In the genomic region with DNA sequence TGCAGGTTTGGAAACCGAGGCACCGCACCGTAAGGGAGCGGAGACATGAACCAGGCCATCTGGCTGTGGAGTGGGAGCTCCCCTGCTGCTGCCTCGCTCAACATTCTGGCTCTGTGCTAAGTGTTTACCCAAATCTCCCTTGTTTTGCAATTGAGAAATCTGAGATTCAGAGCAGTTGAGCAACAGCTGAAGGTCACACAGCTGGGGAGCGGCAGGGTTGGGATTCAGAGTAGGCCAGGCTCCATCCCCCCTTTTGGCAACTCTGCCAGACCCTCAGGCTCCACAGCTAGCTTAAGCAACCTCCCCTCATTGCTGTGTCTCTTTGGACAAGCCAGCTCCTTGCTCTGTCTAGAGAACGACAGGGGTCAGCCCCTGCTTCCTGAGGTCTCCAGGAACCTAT, we compare ENCODE assay signal across 11 mouse cellular contexts. TPM values are rescaled to one million over a fixed set of nuclear protein-coding genes. Genes with fewer than 3 reads are reported as not detected.
DNase-seq lines count a peak whose midpoint lies in the region; ATAC-seq and TF ChIP-seq lines count a peak whose summit lies in the region.
"Had no signal": no experiment of that assay in that cellular context is flagged by ENCODE, and none has a peak within 500 bp of the region (broad histone marks: within the 10 kb centered on the region; RNA-seq: fewer than 3 reads in every experiment).

No protein-coding gene starts in this region.

- H3K36me3 ChIP-seq in midbrain, postnatal 0 days (ENCODE audit: insufficient read depth, low read length): no peaks in the 10 kb centered on the region
- H3K36me3 ChIP-seq in midbrain, embryonic 13.5 days: no peaks in the 10 kb centered on the region
- H3K36me3 ChIP-seq in heart, embryonic 10.5 days: no peaks in the 10 kb centered on the region
- H3K36me3 ChIP-seq in stomach, embryonic 16.5 days (ENCODE audit: control insufficient read depth, insufficient read depth, low read length): no peaks in the 10 kb centered on the region
- H3K36me3 ChIP-seq in forebrain, embryonic 14.5 days (ENCODE audit: control insufficient read depth, insufficient read depth, low read length): no peaks in the 10 kb centered on the region
- H3K36me3 ChIP-seq: heart, embryonic 15.5 days had no signal

- 69% methylated on average over 7 of the region's 7 CpGs for WGBS in midbrain, postnatal 0 days
- 79% methylated on average over 7 of the region's 7 CpGs for WGBS in midbrain, embryonic 13.5 days
- 65% methylated on average over 7 of the region's 7 CpGs for WGBS in heart, embryonic 10.5 days
- WGBS in stomach, embryonic 16.5 days: 49% methylated on average over 7 of the region's 7 CpGs
- WGBS in forebrain, embryonic 14.5 days: 81% methylated on average over 7 of the region's 7 CpGs

- H3K4me1 ChIP-seq in midbrain, postnatal 0 days (ENCODE audit: insufficient read depth, low read length): no peaks in the 10 kb centered on the region
- peaks cover 1% of the 10 kb centered on the region for H3K4me1 ChIP-seq in midbrain, embryonic 13.5 days (replicated peaks)
- peaks cover 46% of the 10 kb centered on the region for H3K4me1 ChIP-seq in heart, embryonic 10.5 days
- H3K4me1 ChIP-seq in stomach, embryonic 16.5 days (ENCODE audit: control insufficient read depth, insufficient read depth, low read length): peaks cover 14% of the 10 kb centered on the region
- no peaks in the 10 kb centered on the region for H3K4me1 ChIP-seq in forebrain, embryonic 14.5 days (ENCODE audit: control insufficient read depth, insufficient read depth, low read length)

- no peak for TF ChIP-seq CTCF in midbrain, postnatal 0 days (IDR thresholded peaks at IDR 0.05)

- no peak overlapping the region for H3K4me2 ChIP-seq in midbrain, postnatal 0 days (ENCODE audit: low read depth, low read length, poor library complexity, severe bottlenecking)
- H3K4me2 ChIP-seq in midbrain, embryonic 13.5 days (replicated peaks): no peak overlapping the region
- no peak overlapping the region for H3K4me2 ChIP-seq in stomach, embryonic 16.5 days (ENCODE audit: low read depth, low read length)
- no peak overlapping the region for H3K4me2 ChIP-seq in forebrain, embryonic 14.5 days (ENCODE audit: low read length)
- H3K4me2 ChIP-seq: heart, embryonic 15.5 days had no signal

- no peak overlapping the region for H3K9ac ChIP-seq in midbrain, postnatal 0 days (replicated peaks; ENCODE audit: low read length, poor library complexity, severe bottlenecking)
- H3K9ac ChIP-seq in midbrain, embryonic 13.5 days (replicated peaks): no peak overlapping the region
- H3K9ac ChIP-seq in stomach, embryonic 16.5 days (ENCODE audit: low read length): no peak overlapping the region
- no peak overlapping the region for H3K9ac ChIP-seq in forebrain, embryonic 14.5 days (ENCODE audit: low read length)
- H3K9ac ChIP-seq: heart, embryonic 15.5 days had no signal

- peak; percentile 69 for DNase-seq in embryo, embryonic 10 days (ENCODE audit: low spot score)
- DNase-seq in embryo, embryonic 9.5 days (ENCODE audit: extremely low spot score): no peak
- peak; percentile 18 for DNase-seq in midbrain, postnatal 0 days (ENCODE audit: low spot score)
- peak; percentile 71 for DNase-seq in heart, embryonic 10.5 days (ENCODE audit: low spot score)
- no peak for DNase-seq in forebrain, embryonic 14.5 days (ENCODE audit: low spot score)
- DNase-seq: right cerebral cortex, adult 18-20 months had no signal

- ATAC-seq in midbrain, postnatal 0 days (ENCODE audit: low FRiP score): no peak
- no peak for ATAC-seq in midbrain, embryonic 13.5 days
- peak; percentile 26; the same call in 1 of the 2 replicates for ATAC-seq in stomach, embryonic 16.5 days (ENCODE audit: insufficient read depth, low FRiP score)
- no peak for ATAC-seq in forebrain, embryonic 14.5 days
- no peak for ATAC-seq in inflammation-experienced regulatory T-cells, adult 6 months

- H3K9me3 ChIP-seq in midbrain, postnatal 0 days (ENCODE audit: low read length): no peaks in the 10 kb centered on the region
- H3K9me3 ChIP-seq in midbrain, embryonic 13.5 days: no peaks in the 10 kb centered on the region
- no peaks in the 10 kb centered on the region for H3K9me3 ChIP-seq in heart, embryonic 10.5 days
- H3K9me3 ChIP-seq in stomach, embryonic 16.5 days (replicated peaks; ENCODE audit: control insufficient read depth, low read length): no peaks in the 10 kb centered on the region
- H3K9me3 ChIP-seq in forebrain, embryonic 14.5 days (replicated peaks; ENCODE audit: control insufficient read depth, low read length): no peaks in the 10 kb centered on the region
- H3K9me3 ChIP-seq: heart, embryonic 15.5 days had no signal

- H3K27ac ChIP-seq in midbrain, postnatal 0 days (ENCODE audit: low read depth, low read length): no peak overlapping the region
- H3K27ac ChIP-seq in midbrain, embryonic 13.5 days: no peak overlapping the region
- H3K27ac ChIP-seq in heart, embryonic 10.5 days: 0 out of 2 replicates have a peak overlapping the region, but pooled peaks have one; percentile 67
- peak overlapping the region; percentile 38; the same call in 1 of the 2 replicates for H3K27ac ChIP-seq in stomach, embryonic 16.5 days (ENCODE audit: low read length)
- no peak overlapping the region for H3K27ac ChIP-seq in forebrain, embryonic 14.5 days (ENCODE audit: low read depth, low read length)
- H3K27ac ChIP-seq: heart, embryonic 15.5 days had no signal

- H3K4me3 ChIP-seq in midbrain, postnatal 0 days (ENCODE audit: low read depth, low read length): no peak overlapping the region
- H3K4me3 ChIP-seq in midbrain, embryonic 13.5 days (replicated peaks): no peak overlapping the region
- no peak overlapping the region for H3K4me3 ChIP-seq in heart, embryonic 10.5 days
- H3K4me3 ChIP-seq in stomach, embryonic 16.5 days (replicated peaks; ENCODE audit: low read length): no peak overlapping the region
- H3K4me3 ChIP-seq in forebrain, embryonic 14.5 days (ENCODE audit: low read depth, low read length): no peak overlapping the region
- H3K4me3 ChIP-seq: heart, embryonic 15.5 days had no signal

- no peaks in the 10 kb centered on the region for H3K27me3 ChIP-seq in midbrain, postnatal 0 days (ENCODE audit: insufficient read depth, low read length)
- H3K27me3 ChIP-seq in midbrain, embryonic 13.5 days: no peaks in the 10 kb centered on the region
- H3K27me3 ChIP-seq in heart, embryonic 10.5 days (ENCODE audit: insufficient read depth, poor library complexity, severe bottlenecking): no peaks in the 10 kb centered on the region
- H3K27me3 ChIP-seq in stomach, embryonic 16.5 days (ENCODE audit: control insufficient read depth, insufficient read depth, low read length): no peaks in the 10 kb centered on the region
- H3K27me3 ChIP-seq in forebrain, embryonic 14.5 days (replicated peaks; ENCODE audit: control insufficient read depth, insufficient read depth, low read length): no peaks in the 10 kb centered on the region
- H3K27me3 ChIP-seq: heart, embryonic 15.5 days had no signal

RNA-seq across cellular contexts. Expression of a gene that starts 13.3 kb away (rescaled TPM):
- total RNA-seq in midbrain, postnatal 0 days (2014; rRNA removed): not detected in 2 replicates
- polyA plus RNA-seq in midbrain, postnatal 0 days (2015; fragmentation: Nextera tagmentation; extraction: Ambion mirVana): not detected in 2 replicates
- polyA plus RNA-seq in midbrain, embryonic 13.5 days (2015; fragmentation: Nextera tagmentation; extraction: Ambion mirVana): not detected in 2 replicates
- 0.25 and 0.78 TPM in 2 replicates for polyA plus RNA-seq in heart, embryonic 10.5 days (2016; fragmentation: Nextera tagmentation; extraction: Ambion mirVana)
- polyA plus RNA-seq in stomach, embryonic 16.5 days (2015; fragmentation: Nextera tagmentation; extraction: Ambion mirVana): 0.19 TPM in 2 replicates
- polyA plus RNA-seq in forebrain, embryonic 14.5 days (2014; fragmentation: Nextera tagmentation; extraction: Ambion mirVana): not detected in 2 replicates
- 100 to 1,000 TPM in 2 of 3 experiments, 10 to 100 TPM in 1; 16.6 to 295 (median 286) TPM for polyA plus RNA-seq in inflammation-experienced regulatory T-cells, adult 6 months (2017; shearing (Covaris generic))
- total RNA-seq: left cerebral cortex, postnatal 36 days had no signal

RNA-seq across cellular contexts. Expression of a gene that starts 52.5 kb away (rescaled TPM):
- 0.38 TPM in 2 replicates for total RNA-seq in midbrain, postnatal 0 days (2014; rRNA removed)
- polyA plus RNA-seq in midbrain, postnatal 0 days (2015; fragmentation: Nextera tagmentation; extraction: Ambion mirVana): 0.17 and 0.26 TPM in 2 replicates
- polyA plus RNA-seq in midbrain, embryonic 13.5 days (2015; fragmentation: Nextera tagmentation; extraction: Ambion mirVana): 0.10 and 0.16 TPM in 2 replicates
- 0.36 TPM in 2 replicates for polyA plus RNA-seq in heart, embryonic 10.5 days (2016; fragmentation: Nextera tagmentation; extraction: Ambion mirVana)
- polyA plus RNA-seq in stomach, embryonic 16.5 days (2015; fragmentation: Nextera tagmentation; extraction: Ambion mirVana): 1.8 and 2.4 TPM in 2 replicates
- polyA plus RNA-seq in forebrain, embryonic 14.5 days (2014; fragmentation: Nextera tagmentation; extraction: Ambion mirVana): 0.08 TPM in 1 of 2 replicates, not detected in the other
- under 1 TPM; 0.30 to 0.58 (median 0.51) TPM for polyA plus RNA-seq in inflammation-experienced regulatory T-cells, adult 6 months (2017; shearing (Covaris generic))

Comparison
In these comparisons a context has a peak if more than half of its experiments do, and no peak if none do; other contexts are left out.
1. DNase-seq: peak in embryo, embryonic 10 days (single experiment), midbrain, postnatal 0 days (single experiment) and heart, embryonic 10.5 days (single experiment); none in embryo, embryonic 9.5 days (single experiment) and forebrain, embryonic 14.5 days (single experiment).
2. H3K27ac ChIP-seq: peak in heart, embryonic 10.5 days (single experiment) and stomach, embryonic 16.5 days (single experiment); none in midbrain, postnatal 0 days (single experiment), midbrain, embryonic 13.5 days (single experiment) and forebrain, embryonic 14.5 days (single experiment).